Mouse (Mus musculus) left cerebral cortex, postnatal 4 days (tissue): ENCODE results near the gene Arl8a. TPM values are rescaled to one million over a fixed set of nuclear protein-coding genes. Genes with fewer than 3 reads are reported as not detected.
"Not testable (repeated sequence)": the region's sequence is repeated elsewhere in the genome, so short reads cannot be mapped to it uniquely, and the experiment has no call there.

Experiments used
- DNase-seq: peaks from one replicate; pipeline ENCODE4 v3.0.0-alpha.2; 2022
- intact Hi-C: fragments of 180-260 bp; cut with DNase I; formaldehyde crosslinking; loops from one replicate; pipeline ENCODE4 v1.15.1; 2025
- total RNA-seq, 2 experiments: library from RNA; stranded (reverse); gene quantifications; 2 replicates each; pipeline ENCODE4 v1.2.3; 2021

The Arl8a gene
- total RNA-seq, 2 experiments from 2014 or later, result 508 to 512 TPM

DNA sequence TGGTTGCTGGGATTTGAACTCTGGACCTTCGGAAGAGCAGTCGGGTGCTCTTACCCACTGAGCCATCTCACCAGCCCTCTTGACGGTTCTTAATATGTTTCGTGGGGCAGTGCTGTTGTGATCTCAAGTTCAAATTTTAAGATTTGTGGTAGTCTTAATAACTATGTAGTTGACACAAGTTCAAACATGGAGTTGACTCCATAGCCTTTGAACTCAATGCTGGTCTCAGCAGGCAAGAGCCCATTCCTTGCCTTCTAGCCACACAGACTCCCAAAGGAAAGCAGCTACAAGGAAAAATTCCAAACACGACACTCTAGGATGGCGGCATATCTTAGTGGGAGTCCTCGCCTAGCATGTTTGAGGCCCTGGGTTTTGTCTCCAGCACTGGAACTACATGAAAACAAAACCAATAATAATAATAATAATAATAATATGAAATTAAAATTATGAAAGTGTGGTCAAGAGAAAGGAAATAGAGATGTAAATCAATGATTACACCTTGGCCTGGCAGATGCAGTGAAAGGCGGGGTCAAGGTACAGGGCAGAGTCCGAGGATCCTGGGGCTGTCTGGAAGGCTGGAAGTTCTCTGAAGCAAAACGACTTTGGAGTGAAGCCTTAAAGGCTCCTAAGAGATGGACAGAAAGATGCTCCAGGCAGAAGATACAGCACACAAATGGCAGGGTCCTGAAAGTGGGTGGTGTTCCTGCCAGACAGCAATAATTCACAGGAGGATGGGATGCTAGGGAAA, 22.0 kb downstream of the Arl8a start:
- intact Hi-C loops, result no loop called here
- no peak for DNase-seq

DNA sequence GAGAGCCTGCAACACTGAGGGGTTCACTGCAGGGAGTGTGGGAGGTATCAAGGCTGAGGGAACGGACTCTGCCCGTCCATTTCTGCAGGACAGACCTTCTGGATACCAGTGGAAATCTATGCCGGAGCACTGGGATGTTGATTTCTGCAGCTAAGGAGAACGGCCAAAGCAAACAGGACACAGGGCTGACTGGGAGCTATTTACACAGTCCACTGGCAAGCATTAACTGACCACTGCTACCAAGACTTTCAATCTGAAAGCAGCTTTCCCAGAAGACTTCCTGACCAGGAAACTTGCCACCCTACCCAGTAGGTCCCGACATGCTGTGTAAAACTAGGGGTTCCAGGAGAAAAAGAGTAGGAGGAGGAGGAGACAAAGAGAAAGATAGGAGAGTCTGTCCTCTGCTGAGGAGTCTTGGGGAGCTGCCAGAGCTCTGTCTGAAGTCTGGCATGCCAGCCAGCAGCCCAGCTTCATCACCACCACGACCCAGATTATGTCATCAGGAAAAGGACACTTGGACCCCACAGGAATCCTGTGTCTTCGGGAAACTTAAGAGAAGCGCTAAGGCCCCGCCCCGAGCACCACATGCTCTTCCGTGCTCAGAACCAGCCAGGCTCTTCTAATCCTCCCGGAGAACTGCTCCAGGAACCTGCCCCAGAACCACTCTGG, 23.1 kb downstream of the Arl8a start:
- DNase-seq, result peak; percentile 60

DNA sequence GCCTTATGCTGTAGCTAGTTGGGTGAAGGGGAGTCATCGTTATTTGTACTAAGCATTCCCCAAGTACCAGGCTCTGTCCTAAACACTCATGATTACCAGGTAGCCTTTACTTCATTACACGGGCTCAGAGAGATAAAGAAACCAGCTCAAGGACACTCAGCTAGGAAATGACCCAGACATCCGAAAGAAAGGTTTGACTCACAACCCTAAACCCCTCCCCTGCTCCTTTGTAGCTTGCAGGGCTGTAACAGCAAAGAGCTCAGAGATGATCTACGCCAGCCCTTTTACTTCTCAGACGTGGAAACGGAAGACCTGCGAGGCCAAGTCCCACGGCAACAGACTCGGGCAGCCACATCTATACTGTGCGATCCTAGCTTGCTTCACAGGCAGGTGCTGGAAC, 23.7 kb downstream of the Arl8a start:
- intact Hi-C loops, result loop anchor here (5.0 kb wide), 2 partner anchors 87 to 197 kb away; partner anchors contain the start of gene Elf3

More for the DNA sequence above, 23.1 kb downstream of the Arl8a start:
- intact Hi-C loops, result loop anchor here (5.0 kb wide), 2 partner anchors 88 to 198 kb away; partner anchors contain the start of gene Elf3

DNA sequence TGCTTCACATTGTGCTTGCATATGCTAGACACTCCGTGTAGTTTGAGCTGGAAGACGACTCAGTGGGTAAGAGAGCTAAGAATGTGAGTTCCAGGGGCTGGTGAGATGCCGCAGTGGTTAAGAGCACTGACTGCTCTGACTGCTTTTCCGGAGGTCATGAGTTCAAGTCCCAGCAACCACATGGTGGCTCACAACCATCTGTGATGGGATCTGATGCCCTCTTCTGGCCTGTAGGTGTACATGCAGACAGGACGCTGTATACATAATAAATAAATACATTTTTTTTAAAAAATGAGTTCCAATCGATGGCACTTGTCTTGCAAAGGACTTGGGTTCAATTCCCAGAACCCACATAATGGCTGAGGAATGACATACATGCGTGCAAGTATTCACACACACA, 24.6 kb downstream of the Arl8a start:
- DNase-seq, result no peak
- intact Hi-C loops, result loop anchor here (5.0 kb wide), 2 partner anchors 86 to 196 kb away; partner anchors contain the start of gene Elf3

More for the DNA sequence above, 23.7 kb downstream of the Arl8a start:
- no peak for DNase-seq

DNA sequence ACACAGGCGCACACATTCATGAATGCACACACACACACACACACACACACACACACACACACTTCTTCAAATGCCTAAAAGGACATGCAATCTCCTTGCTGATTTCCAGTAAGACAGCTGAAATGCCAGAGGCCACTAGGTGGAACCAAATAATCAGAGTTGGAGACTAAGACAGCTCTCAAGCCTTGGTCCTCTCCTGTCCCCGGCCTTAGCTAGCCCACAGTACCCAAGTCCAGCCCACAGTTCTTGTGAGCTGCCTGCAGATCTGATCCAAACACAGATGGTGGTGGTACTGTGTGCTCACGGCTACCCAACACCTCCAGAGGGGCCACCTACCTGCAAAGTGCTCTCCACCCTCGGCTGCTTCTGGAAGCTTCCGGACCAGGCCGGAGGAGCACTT, 25.4 kb downstream of the Arl8a start:
- intact Hi-C loops, result loop anchor here (5.0 kb wide), 2 partner anchors 85 to 195 kb away; partner anchors contain the start of gene Elf3

DNA sequence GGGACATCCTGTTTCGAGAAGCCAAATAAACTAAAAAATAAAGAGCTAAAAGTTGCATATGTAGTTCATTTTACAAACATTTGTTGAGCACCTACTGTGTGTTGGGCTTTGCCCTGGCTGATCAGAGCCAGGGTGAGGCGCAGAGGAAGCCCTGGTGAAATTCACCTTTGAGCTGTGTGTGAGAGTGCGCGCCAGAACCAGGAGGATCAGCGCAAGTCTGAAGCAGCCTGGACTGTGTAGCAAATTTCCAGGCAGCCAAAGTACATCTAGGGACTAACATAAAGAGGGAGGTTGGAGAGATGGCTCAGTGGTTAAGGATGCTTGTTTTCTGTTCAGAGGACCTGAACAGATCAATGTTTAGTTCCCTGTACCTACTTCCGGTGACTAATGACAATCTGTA, 26.7 kb downstream of the Arl8a start:
- no peak for DNase-seq
- intact Hi-C loops, result loop anchor here (5.0 kb wide), 2 partner anchors 84 to 194 kb away; partner anchors contain the start of gene Elf3

More for the DNA sequence above, 25.4 kb downstream of the Arl8a start:
- peak; percentile 73 for DNase-seq

DNA sequence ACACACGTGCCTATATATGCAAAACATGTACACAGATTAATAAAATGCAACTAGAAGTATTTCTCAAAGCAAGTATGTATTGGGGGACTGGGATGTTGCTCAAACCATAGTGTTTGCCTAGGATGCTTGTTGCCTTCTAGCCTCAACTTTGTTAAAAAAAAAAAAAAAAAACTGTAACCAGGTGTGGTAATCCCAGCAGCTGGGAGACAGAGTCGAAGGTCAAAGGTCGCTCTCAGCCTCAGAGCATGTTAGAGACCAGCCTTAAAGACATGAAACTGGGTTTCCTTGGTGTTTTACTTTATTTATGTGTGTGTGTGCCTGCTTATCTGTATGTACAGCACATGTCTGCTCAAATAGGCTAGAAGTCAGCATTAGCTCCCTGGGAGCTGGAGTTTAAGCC, 28.6 kb downstream of the Arl8a start:
- intact Hi-C loops, result no loop called here

DNA sequence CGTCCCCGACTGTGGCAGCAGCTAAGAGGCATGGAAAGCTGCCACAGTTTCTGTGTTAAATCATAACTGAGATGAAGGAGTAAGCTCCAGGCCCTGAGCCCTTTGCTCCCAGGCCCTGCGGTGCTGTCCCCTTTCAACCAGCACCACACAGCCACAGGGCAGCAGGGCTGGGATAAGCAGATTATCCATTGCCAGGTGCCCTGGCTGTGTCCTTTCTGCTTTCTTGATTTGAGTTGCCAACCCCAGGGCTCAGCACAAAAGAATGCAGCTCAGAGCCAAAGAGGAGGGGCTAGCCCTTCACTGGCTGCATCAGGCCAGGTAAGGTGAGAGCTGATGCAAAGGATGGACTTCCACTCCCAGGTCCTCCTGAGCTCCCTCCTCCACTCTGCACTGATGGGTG, 31.1 kb downstream of the Arl8a start:
- no peak for DNase-seq
- intact Hi-C loops, result no loop called here

More for the DNA sequence above, 28.6 kb downstream of the Arl8a start:
- DNase-seq, result no peak

DNA sequence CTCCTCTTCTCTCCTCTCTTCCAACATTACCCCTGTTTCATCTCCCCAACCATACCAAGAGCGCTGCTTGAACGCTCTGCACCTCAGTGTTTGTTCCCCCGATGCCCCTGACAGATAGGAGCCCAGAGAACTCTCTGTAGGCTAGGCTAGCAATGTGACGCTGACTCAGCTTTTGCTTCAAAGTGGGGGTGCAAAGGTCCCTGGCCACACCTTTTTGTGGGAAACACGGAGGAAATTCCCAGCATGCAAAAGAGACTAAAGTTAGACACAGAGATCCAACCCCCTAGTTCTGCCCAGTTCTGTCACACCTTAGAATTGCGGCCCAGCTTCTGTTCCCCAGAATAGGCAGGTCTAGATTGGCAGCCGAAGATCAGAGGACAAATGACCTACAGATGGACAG, 32.2 kb downstream of the Arl8a start:
- DNase-seq, result no peak
- intact Hi-C loops, result no loop called here

DNA sequence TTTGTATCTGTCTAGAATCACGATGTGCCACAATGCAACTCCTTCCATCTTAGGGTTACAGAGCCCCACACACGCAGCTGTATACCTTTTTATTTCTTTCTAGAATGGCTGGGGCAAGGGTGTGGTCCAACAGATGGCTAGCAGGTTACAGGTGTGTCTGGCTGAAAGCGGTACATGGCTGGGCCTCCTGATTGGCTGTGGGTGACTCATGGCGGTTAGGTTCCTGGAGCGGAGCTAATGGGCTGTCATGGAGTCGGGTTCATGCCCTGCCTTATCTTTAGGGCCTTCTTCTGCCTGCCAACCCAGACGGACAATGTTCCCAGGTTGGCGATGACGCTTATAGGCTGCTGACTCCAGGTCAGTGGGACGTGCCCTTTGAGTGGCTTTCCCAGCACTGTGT, 34.2 kb downstream of the Arl8a start:
- no peak for DNase-seq
- intact Hi-C loops, result no loop called here

DNA sequence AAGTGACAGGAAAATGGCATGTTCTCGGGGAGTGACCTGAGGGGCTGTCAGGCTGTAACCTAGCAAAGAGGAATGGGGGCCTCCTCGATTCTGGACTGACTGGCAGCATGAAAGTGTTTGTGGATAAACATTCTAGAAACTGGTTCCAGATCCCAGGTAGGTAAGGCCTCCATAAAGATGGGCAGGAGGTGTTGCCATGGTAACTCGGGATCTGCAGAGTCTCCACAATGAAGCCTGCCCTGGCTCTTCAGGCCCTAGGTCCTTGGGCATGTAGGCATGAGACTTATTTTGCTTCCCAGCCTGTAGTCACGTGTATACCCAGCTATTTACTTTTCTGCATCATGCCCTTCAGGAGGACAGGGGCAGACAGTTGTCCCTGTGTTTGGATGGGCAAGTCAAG, 34.7 kb downstream of the Arl8a start:
- intact Hi-C loops, result no loop called here
- DNase-seq, result no peak

DNA sequence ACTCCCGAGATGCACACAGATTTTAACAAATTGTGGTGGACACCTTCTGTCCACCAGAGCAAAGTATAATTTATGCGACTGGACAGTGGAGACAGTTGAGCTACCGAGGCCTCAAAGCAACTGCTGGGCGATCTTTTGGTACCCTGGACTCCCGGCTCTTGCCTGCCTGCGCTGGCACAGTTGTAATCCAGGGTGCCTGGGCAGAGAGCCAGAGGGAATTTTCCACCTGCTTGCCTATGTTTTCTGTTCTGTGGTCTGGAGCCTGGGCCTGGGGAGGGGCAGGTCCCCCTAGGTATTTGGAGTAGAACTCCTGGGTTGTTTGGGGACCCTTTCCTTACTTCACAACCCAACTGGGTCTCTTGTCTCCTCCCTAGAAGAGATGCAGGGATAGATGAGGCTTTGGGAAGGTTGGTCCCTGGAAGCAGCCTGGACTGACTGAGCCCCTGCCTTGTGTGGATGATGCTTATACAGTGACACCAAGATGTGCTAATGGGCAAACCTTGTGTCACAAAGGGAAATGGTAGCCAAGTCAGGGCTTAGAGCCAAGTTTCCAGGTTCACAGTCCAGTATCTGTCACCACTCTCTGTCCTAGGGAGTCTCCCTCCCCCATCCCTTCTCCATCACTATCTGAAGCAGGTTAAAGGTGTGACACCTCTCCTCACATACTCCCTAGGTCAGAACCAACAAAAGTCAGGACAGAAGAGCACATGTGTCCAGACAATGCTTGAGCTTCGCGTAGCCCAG, 35.4 kb downstream of the Arl8a start:
- intact Hi-C loops, result no loop called here
- peak; percentile 45 for DNase-seq

DNA sequence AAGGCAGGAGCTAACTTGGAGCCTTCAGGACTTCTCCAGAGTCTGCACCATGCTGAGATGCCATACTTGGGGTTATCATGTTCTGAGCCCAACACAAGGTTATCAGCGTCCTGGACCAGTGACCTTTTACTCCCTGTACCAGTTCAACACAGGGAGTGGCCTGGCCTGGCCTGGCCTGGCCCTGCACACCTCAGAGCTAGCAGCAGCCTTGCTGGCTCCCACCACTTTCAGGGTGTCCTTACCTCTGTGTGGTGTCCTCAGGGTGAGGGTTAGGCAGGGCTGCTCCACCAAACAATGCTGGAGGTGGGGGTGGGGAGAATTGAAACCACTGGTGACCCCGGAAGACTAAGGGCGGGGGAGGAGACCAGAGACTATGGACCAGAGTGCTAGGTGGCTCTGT, 36.4 kb downstream of the Arl8a start:
- intact Hi-C loops, result no loop called here

DNA sequence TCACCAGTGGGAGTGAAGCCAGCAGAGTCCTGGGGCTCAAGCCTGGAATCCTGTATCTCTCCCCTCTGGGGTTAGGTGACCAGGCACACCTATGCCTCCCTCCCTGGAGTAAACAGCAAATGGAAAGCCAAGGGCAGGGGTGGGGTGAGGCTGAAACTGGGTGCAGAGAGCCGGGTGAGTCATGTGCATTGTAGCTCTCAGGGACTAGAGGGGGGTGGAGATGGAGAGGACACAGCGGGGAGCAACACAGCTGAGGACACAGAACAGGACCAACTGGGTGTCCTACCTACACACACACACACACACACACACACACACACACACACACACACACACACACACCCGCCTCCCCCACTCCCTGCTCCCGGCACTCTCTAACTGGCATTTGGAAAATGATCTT, 36.8 kb downstream of the Arl8a start:
- intact Hi-C loops, result no loop called here
- DNase-seq, result no peak

More for the DNA sequence above, 36.4 kb downstream of the Arl8a start:
- DNase-seq, result no peak

DNA sequence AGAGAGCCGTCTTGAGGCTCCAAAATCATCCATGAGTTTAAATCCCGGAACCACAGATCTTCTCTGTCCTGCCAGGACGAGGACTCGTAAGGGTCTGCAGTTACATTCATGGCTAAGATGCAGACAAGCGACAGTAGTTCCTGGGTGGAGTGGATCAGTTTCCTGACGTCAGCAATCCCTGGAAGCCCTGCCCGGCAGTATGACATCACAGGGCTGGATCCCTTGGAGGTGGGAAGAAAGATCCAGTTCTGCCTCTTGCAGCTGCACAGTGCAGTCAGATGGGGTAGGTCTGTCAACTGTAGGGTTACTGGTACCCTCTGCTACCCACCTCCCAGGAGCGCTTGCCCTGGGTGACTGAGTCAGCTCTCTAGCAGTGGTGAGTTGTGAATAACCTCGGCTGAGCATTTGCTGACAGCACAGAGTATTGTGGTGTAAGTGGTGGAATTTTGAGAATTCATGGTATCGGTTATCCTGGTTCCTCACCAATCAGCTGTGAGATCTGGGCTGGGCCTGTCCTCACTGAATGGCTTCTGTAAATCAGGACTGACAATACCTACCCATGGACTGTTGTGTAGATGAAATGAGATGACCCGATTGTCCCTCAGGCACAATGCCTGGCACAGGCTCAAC, 37.4 kb downstream of the Arl8a start:
- no peak for DNase-seq
- intact Hi-C loops, result no loop called here

DNA sequence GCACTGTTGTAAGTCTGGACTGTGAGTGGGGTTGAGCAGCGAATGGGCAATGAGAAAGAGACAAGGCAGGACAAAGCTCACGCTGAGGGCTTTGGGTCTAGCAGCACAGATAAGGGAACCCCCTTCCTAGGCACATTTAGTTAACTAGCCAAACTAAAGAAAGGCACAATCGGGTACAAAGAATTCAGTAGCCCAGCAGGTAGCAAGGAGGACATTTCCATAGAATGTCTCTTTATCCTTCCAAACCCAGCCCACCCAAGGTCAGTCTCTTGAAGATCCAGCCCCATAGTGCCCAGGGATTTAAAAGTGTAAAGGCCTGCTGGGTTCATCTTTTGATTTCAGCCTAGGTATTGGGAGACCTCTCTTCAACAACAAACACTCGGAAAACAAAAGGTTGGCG, 39.3 kb downstream of the Arl8a start:
- DNase-seq, result no peak
- intact Hi-C loops, result no loop called here

DNA sequence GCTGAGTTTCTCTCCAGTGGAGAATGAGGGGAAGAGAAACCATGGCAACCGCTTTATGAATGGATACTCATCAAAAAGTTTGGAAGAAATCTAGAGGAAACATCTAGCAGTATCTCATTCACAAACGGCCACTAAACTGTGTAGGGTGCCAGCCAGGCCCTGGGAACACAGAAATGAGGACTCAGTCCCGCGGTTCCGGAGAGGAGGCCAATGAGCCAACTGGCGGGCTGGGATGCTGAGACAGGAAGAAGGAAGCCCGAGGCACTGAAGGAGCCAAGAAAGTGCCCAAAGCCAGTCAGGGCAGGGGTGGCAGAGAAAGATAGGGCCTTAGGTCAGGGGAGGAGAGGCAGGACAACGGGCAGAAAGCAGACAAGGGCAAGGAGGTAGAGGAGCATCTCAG, 39.8 kb downstream of the Arl8a start:
- intact Hi-C loops, result no loop called here
- peak; percentile 37 for DNase-seq

DNA sequence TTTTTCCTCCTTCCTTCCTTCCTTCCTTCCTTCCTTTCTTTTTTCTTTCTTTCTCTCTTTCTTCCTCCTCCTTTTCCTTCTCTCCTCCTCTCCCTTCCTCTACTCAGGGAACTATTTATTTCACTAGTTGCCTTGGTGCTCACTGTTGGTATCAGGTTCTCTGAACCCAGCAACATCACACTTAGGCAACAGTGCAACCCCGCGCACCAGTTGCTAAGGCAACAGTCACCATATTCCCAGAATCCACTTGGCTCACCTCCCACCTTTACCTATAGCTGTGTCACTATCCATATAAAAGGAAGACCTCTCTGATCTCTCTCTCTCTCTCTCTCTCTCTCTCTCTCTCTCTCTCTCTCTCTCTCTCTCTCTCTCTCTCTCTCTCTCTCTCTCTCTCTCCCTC, 40.4 kb downstream of the Arl8a start:
- intact Hi-C loops, DNase-seq: not testable (repeated sequence)

DNA sequence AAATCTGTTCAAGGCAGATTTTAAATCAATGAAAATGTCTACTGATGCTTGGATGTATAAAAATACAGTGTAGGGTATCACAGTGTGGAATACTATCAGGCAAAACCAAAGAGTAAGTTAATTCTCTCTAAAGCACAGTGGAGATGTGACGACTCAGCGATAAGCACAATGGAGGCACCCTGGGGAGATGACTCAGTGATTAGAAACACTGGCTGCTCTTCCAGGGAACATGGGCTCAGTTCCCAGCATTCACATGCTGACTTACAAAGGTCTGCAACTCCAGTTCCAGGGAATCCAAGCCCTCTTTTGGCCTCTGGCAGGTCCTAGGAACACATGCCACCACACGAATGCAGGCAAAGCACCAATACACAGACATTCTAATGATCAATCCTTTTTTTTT, 41.6 kb downstream of the Arl8a start:
- no peak for DNase-seq
- intact Hi-C loops, result no loop called here

DNA sequence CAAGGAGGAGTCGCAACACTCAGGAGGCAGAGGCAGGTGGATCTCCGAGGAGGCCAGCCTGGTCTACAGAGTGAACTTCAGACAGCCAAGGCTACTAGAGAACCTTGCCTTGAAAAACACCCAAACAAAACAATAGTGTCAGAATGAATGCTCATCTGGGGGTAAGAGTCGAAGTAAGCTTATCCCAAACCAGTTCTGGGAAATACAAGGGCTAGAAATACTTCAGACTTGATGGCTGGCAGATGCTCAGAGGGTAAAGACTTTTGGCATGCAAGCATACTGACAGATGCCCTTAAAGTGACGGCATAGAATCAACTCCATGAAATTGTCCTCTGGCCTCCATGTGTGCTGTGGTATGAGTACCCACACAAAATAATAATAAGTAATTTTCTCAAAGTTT, 42.6 kb downstream of the Arl8a start:
- intact Hi-C loops, result no loop called here

DNA sequence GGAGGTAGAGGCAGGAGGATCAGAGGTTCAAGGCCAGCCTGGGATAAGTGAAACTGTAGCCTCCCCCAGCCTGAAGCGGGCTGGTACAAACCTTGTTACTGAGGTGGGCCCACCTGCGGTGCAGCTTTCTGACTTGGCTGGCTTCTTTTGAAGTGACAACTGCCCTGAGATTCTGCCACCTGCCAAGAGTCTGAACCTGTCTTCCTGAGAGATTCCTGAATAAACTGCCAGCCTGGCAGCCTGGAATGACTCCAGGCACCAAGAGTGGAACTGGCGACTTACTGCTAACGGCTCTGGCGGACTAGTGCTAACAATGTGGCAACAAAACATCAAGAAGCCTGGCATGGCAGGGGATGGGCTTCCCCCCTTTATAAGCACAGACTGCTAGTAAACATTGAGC, 47.7 kb downstream of the Arl8a start:
- peak; percentile 37 for DNase-seq
- intact Hi-C loops, result not testable (repeated sequence)

More for the DNA sequence above, 42.6 kb downstream of the Arl8a start:
- DNase-seq, result no peak
